Mouse (Mus musculus) lung, postnatal 4 days (tissue): Measurements from ENCODE around the gene Trmt1.

ENCODE experiments used
- DNase-seq, 2 experiments: peaks; one replicate each; pipeline ENCODE4 v3.0.0; 2021

The Trmt1 gene

DNA sequence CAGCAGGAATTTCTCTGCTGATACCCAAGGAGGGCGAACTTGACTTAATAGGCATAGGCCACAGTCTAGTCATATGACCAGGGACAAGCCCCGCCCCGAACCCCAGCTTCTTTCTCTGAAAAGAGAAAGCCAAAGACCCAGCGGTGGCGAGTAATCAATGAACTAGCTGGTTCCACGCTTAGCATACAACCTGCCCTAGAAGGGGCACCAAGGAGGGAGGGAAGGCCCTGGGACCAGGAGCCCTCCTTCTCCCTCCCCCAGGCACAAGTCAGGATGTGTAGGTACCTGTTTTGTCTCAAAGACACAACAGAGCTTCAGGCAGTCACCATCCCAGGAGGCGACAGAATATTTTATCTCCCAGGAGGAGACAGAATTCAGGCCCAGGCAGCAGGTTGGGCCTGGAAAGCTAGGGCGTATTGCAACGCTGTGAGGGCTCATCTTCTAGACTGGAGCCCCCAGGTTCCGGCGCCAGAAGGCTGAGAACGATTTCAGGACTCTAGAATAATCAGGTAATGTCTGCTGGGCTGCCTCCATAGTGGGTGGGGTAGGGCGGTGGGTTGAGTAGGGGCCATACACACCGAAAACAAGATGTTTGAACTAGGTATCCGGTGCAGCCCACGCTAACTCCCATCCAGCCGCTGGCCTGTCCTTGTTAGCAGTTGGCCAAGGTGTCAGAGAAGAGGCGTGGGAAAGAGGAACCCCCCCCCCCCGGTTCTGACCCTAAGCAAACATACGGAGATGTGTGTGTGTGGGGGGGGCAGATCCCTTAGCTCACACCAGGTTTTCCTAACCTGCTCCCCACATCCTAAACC is at the start of gene Trmt1:
Gene Trmt1, plus strand, starts transcription at position 117 of the 812 bp plus-strand sequence.
- peak in 1 of 2 experiments; percentile 45 for DNase-seq

DNA sequence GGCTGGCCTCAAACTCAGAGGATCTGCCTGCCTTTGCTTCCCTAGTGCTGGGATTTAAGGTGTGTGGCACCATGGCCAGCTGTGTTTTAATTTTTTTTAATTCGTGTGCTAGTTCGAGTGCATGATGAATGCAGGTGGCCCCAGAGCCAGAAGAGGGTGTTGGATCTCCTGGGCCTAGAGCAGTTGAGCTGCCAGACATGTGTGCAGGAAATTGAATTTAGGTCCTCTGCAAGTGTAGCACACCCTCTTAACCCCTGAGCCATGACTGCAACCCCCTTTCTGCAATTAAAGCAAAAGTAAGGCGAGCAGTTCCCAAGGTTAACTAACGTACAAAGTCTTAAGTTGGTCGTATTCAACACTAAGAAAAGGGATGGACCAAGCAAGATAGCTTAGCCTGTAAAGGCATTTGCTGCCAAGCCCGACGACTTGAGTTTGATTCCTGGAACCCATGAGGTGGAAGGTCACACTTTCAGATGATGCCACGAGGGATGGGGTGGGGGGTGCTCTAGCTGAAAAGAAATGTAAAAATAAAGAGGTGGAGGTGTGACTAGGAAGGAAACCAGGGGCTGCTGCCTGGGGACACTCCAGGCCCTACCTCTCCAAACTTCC is 48.1 kb upstream of the Trmt1 start:
- DNase-seq = no peak

DNA sequence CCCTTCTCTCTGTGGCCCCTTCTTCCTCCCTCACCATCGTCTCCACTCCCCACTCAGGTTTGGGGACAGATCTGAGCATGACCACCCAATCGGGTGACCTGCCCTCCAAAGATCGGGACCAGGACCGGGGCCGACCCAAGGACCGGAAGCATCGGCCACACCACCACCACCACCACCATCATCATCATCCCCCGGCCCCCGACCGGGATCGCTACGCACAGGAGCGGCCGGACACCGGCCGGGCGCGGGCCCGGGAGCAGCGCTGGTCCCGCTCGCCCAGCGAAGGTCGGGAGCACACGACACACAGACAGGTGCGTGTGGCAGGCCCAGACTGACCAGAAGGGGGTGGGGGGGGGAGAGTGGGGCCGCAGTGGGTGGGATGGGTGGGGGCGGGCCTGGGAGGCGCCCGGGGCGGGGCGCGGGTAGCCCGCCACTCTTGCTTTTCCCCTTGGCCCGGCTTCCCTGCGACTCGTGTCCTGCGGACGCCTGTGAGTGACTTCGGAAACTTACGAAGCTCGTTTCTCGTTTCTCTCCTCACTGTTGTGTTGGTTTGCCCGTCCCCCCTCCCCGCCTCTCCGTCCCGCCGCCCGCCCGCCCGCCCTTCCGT is 47.4 kb upstream of the Trmt1 start:
- DNase-seq = peak; percentile 47 to 57

DNA sequence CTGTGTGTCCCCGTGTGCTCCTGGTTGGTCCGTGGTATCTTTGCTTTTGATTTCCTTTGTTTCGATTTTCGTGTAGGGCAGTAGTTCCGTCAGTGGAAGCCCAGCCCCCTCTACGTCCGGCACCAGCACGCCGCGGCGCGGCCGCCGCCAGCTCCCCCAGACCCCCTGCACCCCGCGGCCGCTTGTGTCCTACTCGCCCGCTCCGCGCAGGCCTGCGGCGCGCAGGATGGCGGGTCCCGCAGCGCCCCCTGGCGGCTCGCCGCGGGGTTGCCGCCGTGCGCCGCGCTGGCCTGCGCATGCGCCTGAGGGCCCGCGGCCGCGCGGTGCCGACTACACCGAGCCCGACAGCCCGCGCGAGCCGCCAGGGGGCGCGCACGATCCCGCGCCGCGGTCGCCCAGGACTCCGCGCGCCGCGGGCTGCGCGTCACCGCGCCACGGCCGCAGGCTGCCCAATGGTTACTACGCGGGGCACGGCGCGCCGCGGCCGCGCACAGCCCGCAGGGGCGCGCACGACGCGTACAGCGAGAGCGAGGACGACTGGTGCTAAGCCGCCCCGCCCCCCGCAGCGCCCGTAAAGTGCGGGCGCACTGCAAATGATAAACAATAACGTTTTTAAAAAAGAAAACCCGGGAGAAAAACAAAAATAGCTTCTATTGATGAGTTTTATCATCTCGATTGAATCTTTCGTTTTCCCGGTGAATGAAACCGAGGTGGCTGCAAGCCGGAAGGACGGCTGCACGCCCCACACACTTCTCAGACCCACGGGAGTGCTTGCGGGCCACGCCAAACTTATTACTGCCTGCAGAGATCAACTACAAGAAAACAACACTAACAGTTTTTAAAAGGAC is 46.7 kb upstream of the Trmt1 start:
- DNase-seq = peak; percentile 94 to 98

DNA sequence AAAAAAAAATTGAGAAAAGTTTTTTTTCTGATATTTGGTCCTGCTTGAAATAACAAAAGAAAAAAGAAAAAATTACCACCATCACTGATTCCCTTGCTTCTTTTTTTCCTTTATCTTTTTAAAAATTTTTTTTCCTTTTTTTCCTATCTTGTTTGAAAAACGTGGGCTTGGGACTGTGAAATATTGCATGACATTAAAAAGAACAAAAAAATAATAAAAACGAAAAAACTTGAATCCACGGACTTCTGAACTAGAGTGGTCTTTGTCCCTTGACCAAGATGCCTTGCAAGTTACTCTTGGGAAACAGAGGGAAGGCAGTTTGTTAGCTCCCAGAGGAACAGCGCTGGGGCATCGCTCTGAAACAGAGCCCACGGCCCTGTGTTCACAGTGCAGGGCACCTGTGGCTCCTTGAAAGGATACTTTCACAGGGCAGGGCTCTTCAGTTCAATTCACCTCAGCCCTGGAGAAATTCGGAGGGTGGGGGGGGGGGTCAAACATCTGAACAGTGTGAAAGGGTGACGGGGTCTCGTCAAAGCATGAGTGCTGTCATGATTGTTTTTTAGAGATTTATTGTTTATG is 46.0 kb upstream of the Trmt1 start:
- no peak for DNase-seq

DNA sequence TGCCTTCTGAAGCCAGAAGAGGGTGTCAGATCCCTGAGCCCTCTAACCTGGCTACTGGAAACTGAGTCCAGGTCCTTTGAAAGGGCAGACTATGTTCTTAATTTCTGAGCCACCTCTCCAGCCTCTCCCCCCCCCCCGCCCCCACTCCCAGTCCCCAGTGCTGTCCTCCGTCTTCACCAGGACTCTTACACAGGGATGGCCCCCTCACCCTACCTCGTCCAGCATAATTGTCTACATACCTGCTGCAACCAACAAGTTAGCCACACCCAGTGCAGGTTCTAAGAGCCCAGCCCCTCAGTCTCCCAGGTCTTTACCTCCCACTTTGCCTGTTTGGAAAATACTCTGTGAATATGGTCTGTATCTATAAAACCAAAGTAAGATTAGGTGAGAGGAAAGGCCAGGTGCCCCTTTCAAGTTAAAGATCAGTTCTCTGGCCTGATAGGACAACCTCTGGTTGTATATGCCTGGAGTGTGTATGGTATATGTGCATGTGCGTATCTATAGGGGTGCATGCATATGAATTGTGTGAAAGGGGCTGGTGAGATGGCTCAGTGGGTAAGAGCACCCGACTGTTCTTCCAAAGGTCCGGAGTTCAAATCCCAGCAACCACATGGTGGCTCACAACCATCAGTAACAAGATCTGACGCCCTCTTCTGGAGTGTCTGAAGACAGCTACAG is 45.4 kb upstream of the Trmt1 start:
- DNase-seq = no peak

DNA sequence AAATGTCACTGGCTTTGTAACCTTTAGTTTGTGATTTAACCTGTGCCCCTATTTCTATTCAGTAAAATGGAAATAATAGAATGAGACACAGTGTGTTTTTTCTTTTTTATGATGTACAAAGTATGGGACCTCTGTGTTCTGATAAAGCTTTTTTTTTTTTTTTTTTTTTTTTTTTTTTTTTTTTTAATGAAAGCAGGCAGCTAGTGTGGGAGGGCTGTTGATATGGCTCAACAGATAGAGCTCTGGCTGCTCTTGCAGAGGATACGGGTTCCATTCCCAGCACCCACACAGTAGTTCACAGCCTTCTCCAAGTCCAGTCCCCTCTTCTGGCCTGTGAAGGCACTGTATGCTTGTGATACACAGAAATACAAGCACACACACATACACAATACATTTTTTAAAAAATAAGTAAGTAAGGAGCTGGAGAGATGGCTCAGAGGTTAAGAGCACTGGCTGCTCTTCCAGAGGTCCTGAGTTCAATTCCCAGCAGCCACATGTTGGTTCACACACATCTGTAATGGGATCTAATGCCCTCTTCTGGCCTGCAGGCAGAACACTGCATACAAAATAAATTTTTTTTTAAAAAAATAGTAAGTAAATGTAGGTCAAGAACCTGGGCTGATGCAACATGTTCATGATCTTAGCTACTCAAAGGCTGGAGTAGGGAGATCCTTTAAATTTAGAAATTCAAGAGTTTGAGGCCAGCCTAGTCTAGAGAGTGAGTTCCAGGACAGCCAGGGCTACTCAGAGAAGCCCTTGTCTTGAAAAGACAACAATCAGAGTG is 44.3 kb upstream of the Trmt1 start:
- DNase-seq = no peak

DNA sequence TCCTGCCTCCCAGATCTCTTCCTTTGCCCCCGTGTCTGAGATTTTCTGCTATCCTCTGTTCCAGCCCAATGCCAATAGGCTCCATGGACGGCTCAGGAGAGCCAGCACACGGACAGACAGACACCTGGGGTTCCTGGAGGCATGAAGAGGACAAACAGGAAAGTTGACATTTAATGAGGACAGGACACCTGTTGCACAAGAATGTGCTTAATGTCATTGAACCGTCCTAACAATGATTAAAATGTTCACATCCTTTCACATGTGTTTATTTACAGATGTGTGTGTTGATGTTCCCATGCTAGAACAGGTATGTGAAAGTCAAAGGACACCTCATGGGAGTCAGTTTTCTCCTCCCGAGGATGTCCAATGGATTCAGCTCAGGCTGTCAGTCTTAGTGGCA is 43.1 kb upstream of the Trmt1 start:
- DNase-seq = no peak

DNA sequence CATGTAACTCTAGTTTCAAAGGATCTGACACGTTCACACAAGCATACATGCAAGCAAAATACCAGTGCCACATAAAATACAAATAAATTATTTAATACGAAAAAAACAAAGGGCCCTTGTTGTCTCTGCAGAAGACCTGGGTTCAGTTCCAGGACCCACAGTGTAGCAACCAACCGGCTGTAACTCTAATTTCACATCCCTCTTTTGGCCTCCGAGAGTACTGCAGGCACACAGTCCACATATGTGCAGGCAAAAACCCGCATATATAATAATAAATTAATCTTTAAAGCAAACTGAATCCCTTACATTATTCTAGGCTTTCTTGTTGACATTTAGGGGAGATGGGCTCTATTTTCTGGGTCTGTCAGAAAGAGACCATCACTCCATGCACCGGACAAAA is 39.3 kb upstream of the Trmt1 start:
- no peak for DNase-seq

DNA sequence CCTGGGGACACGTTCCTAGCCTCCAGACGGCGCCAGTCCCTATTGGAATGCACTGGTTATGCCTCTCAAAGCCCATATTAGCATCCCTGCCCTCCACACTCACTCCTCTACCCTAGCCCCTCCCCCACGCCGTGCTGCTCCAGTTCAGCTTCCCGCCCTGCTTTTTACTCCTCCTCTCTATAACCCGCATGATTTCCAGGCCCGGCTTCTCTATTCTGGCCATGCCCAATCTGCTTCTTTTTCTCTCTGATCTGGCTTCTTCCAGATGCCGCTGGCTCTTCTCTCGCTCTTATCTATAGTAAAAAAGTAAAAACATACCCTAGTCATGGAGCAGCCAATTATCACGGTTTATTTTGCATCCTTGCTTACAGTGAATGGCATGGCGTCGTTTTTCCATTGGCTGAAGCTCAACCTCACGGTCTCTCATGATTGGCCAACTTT is 38.6 kb upstream of the Trmt1 start:
- no peak for DNase-seq

DNA sequence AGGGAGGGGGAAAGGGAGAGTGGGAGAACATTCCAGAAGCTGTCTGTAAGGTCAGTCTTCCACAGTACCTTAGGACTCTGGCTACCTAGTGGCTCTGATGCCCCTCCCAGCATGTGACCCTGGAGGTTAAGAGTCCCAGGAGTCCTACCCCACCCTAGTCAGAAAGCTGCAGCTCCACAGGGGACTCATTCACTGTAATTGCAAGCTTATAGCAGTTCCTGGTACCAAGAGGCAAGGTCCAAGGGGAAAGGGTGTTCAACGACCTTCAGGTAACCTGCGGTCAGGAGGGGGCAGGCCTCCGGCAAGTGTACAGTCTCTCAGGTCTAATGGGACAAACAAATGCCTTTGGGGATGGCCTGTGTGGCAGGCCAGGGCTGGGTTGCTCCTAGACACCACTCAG is 35.9 kb upstream of the Trmt1 start:
- no peak for DNase-seq

DNA sequence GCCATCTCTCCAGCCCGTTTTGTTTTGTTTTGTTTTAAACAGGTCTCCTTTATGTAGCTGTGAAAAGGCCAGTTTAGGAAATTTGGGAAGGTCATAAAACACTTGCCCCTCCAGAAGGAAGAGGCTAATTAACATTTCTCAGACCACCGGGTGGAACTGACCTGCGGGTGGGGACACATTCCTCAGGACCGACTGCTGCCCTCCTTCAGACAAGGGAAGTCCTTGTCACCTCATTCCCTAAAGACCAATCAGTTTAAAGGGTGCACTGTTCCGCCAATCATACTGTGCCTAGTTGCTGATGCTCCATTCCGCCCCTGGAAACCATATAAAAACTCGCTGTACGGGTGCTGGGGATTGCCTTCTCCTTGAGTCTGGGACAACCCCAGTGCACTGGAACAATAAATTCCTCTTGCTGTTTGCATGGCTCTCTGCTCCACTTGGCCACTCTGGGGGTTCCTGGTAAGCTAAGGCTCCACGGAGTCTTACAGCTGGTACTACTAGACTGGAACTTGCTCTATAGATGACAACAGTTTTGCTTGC is 32.9 kb upstream of the Trmt1 start:
- DNase-seq = no peak

DNA sequence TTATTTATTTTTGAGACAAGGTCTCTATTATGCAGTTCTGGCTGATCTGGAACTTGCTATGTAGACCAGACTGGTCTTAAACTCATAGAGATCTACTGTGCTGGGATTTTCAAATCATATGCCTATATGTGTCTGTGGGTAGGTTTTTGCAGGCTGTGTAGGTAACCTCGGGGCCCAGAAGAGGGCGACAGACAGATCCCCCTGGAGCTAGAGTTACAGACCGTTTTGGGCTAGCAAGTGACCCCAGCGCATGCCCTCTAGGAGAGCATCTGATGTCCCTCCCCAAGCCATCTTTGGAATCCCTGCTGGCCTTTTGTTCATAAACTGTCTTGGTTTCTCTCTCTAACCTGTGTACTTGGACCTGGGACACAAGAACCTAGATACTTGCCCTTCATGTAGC is 31.5 kb upstream of the Trmt1 start:
- peak in 1 of 2 experiments; percentile 54 for DNase-seq

DNA sequence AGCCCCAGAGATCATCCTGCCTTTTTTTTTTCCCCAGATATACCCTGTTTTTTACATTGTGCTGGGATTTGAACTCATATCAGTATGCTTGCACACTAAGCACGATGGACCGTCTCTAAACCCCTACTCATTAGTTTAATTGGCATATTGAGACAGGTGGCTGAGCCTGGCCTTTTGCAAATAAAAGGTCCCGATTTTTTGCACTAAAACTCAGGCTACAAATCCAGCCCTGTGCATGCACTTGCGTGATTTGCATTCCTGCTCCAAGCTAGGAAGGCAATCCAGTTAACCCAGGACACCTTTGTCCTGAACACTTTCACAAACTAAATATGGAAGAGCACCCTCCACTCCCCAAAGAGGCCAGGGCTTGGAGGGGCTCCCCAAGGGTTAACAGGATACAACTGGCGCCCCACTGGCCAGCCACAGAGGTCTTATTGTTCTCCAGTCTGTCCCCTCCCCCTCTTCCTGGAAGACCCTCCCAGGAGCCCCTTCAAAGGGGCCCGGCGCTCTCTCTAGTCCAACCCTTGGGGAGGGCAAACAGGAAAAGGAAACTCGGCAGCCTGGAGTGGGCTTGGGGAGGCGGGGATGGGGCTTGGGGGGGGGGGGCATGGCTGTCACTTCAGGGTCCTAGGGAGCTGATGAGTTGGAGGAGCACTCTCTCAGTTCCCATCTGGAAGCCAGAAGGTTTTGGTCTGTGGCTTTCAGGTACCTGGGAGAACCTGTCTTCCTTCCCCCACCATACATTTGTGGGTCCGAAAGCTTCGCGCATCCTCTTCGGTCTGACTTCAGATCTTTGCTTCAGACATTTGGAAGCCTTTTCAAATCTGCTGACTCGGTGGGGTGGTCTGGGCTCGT is 30.5 kb upstream of the Trmt1 start:
- DNase-seq = peak; percentile 64 to 83

DNA sequence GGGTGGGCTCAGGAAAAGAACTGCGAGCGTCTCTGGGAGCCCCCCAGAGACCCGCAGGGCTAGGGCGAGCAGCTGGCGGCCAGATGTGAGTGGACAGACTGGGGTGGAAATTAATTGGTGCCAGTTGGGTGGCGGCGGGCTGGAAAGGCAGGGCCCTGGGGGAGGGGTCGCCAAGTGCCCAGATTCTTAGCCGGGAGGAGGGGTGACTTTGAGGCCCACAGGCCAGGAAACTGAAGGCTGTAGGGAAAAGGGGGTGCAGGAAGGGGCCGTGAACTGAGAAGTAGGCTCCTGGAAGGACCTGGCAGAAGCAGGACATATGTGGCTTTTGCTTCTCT is 29.9 kb upstream of the Trmt1 start:
- peak; percentile 59 to 61 for DNase-seq

DNA sequence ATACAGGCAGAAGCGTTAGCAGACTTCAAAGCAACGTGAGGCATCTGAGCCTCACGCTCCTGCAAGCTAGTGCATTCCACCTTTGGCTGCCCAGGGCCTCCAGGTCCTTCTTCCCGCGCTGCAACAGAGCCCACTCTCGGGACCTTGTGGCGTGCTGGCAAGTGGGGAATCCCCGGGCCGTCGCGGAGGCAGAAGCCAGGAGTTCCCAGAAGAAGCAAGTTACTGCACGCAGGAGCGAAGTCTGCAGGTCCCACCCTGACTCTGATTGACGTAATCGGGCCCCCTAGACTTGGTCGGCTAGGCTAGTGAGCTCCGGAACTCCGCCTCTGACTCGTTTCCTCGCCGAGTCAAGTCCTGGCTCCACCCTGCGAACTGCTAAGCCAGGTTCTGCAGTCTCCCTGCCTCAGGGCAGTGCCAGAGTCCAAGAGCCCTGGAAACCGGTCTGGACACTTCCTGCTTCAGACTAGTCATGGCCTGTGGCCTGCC is 29.4 kb upstream of the Trmt1 start:
- DNase-seq = peak; percentile 91 to 95

DNA sequence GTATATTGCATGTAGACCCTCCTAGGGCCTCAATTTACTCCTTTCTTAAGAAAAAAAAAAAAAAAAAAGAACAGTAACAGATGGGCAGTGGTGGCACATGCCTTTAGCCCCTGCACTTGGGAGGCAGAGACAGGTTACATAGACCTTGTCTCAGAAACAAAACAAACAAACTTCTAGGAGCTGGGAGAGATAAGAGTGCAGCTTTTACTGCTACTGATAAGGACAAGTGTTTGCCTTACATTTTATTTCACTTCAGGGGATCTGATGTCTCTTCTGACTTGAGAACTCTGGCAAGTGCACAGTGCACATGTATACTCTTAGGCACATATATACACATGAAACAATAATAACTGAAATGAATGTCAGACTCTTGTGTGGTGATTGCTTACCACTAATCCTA is 28.9 kb upstream of the Trmt1 start:
- no peak for DNase-seq

DNA sequence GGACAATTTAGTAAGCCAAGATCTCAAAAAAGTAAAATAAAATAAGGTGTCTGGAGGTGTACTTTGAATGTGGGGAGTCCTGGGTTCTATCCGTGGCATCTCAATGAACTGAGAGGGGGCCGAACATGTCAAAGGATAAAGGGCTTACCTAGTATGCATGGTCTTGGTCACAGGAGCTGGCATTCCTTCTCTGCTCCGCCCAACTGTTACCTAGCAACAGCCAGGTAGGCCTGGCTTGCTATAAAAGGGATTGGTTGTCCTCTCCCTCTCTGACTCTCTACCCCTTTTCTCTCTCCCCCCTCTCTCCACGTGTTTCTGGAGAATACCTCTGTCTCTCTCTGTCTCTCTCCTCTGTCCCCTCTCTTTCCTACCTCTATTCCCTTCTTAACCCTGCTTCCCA is 28.4 kb upstream of the Trmt1 start:
- DNase-seq = peak in 1 of 2 experiments; percentile 37

DNA sequence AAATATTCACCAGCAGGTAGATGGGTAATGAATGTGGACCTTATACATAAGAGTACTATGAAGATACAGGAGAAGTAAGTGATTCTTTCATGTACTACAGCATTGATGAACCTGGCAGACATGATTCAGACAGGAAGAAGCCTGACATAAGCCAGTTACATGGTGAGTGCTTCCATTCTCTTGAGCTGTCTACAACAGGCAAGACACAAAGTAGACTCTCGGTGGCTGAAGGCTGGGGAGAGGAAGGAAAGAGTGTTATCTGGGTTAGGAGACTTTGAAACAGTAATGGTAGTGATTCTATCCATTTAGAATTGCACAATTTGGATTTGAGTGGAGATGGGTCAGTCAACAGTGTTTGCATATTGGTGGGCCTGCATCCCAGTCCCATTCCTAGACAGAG is 27.2 kb upstream of the Trmt1 start:
- no peak for DNase-seq
